Mouse (Mus musculus) megakaryocyte, embryonic 14.5 days (primary cell): Measurements from ENCODE around the gene Ndufs2.

ENCODE experiments used
- FLI1 ChIP-seq: IDR thresholded peaks from 2 replicates; pipeline ENCODE4 v1.6.1; 2012; ENCODE audit warnings: low read length, inconsistent platforms, mixed read lengths
- GATA1 ChIP-seq: IDR thresholded peaks from 3 replicates; pipeline ENCODE4 v1.6.1; 2012; ENCODE audit warnings: mixed read lengths, low read length, inconsistent platforms, borderline replicate concordance

DNA sequence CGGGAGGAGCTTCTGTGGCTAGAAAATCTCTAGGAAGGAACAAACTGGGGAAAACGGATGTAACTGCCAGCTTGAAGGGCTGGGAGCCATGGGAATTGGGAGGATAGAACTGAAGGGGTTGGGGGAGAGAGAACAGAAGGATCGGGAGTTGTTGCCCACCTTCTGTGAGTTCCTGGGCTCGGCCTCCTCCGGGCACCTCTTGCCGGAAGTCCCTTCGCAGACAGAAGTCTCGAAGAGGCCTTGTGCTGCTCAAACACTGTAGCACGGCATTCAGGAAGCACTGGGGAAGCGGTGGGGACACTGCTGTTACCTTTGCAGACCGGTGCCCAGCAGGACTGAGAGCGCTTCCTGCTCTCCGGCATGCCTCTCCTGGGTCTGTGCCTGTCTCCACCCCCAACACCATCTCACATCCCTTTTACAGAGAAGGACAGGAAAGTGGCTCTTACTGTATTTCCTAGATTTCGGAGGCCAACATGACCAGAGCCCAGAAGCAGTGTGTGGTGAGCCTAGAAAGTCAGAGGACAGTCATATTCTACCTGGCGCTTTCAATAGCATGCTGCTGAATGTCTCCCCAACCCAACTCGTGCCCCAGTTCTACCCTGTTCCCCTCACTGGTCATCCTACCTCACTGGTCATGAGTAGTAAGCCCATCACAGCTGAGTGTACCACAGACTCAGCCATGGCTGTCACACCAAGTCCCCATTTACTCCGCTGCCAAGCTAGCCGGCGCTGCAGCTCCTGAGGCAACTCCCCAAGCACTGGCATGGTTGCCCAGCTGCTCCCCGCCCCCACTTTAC lies 34.1 kb upstream of the Ndufs2 start:
- no peak for TF ChIP-seq FLI1
- TF ChIP-seq GATA1 = no peak
